Mouse (Mus musculus) layer of hippocampus, postnatal 36 days (tissue): ENCODE measurements at regions not wholly inside any gene's neighbourhood (a gene's known extent, or its start where the extent isn't known, plus 50 kb on each side); places are given as distances from the start of the nearest gene placed in this dataset.

Experiments used
- DNase-seq, 2 experiments: peaks; one replicate each; pipeline ENCODE4 v3.0.0; 2022

DNA sequence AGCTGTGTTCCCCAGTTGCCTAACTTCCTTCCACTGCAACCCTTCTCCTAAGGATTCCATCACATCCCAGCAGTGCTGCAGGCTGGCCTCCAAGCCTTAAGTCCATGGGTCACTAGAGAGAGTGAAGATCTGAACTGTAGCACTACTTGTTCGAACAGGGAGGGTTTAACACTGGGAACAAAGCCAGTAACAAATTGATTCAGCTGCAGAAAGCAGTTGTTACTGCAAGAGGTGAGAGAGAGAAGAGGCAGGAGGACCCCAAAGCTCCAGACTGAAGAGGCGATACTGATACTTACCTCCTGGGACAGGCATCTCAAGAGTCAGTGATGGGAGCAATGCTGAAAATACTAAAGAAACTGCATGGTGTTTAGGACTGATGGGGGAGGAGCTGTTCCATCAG, 600.1 kb upstream of the Cdh5 start:
- DNase-seq = no peak

DNA sequence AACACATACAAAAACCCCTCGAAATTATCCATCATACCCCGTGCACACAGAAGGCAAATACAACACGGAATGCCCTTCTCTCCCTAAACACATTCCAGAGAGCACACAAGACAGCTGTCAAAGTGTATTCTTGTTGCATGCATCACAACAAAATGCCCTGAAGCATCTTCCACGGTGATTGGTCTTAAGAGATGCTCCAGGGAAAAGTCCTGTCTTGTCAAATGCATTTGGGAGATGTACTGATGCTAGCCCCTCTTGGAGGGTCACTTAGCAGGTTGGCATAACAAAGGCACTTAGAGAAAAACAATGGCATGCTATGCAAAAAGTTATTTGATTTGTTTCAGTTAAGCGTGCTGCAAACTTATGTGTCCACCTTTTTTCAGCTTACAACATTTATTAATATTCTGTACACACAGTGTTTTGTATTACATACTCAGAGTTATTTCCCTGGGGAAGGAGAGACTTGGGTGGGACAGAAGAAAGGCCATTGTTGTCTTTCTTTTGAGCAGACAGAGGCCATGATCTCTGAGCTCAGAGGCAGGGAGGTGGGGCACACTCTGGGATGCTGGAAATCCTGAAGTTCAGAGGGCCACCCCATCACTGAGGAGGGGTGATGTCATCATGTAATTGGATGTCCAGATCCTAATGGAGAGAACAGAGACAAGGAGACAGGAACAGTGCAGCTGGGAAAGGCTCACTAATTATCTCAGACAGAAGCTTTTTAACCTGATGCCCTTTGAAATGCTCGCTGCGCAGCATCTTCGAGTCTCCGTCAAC, 598.2 kb upstream of the Cdh5 start:
- DNase-seq = no peak

DNA sequence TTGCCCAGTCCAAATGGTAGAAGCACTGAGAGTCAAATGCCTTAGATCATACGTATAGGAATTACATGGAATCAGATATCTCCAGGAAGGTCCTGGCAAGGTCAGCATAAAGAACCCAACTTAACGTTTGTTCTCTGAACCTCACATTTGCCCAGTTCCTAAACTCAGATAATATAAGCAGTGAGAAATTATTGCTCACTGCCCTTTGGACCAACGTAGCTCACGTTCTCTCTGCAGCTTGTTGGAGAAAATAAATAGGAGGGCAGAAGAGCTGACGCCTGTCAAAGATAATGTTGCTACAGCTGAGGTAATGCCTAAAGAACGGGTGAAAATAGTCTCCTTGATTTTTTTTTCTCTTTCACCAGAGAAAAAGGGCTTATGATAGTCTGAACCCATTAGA, 595.1 kb upstream of the Cdh5 start:
- no peak for DNase-seq

DNA sequence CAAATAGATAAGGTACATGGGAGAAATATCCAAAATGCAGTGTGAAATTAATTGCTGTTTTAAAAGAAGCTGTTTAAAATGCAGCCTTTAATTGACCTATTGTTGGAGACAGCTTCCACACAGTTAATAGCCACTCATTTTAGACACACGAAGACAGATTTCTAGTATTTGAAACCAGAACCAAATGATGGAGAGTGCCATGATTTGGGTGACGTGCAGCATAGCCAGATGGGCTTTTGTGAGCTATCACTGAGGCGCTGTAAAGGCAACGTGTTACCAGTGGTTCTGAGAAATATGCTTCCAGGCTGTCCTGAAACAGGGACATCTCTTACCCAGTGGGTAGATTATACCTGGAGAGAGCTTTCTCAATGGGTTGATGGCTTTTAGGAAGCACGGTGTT, 594.4 kb upstream of the Cdh5 start:
- DNase-seq = no peak

DNA sequence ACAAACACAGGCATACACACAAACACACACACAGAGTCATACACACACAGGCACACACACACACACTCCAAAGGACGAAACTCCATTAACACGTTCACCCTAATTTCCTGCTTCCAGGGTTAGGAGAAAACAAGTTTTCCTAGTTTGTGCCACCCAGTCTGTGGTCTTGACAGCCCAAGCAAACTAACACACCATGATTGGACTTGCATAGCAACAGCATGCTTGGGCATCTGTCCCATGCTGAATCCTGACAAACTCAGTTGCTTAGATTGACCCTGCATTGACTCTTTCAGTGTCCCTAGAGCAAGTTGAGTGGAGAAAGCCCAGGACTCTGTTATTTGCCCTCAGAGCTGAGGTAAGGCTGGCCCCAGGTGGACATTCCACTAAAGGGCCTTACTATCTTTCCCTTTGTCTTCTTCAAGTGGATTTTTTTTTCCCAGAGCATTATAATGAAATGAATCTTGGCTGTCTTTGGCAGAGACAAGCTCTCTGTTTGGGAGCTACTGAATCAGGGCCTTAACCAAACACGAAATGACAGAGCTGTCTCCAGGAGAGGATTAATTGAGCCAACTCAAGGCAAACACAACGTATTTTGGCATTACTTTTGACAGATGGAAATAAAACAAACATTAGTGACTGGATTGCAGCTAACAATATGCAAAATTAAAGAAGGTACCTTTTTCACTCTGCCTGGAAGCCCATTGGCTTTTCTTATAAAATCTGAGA, 581.1 kb upstream of the Cdh5 start:
- no peak for DNase-seq

DNA sequence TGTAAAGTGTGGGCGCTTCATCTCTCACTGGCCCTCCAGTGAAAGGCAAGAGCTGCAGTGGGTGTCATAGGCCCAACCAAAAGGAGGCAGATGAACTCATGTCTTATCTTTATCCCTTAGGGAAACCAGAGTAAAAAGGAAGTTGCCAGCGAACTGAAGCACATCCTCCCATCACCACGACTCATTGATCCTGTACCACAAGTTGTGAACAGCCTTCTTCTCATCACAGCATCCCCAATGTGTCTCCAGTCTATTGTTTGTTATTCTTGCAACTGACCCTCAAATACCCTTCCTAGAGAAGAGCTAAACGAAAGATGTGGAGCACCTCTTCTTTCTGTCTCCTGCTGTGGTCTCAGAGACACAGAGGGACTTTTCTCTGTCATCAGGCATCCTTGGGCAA, 570.5 kb upstream of the Cdh5 start:
- DNase-seq = no peak

DNA sequence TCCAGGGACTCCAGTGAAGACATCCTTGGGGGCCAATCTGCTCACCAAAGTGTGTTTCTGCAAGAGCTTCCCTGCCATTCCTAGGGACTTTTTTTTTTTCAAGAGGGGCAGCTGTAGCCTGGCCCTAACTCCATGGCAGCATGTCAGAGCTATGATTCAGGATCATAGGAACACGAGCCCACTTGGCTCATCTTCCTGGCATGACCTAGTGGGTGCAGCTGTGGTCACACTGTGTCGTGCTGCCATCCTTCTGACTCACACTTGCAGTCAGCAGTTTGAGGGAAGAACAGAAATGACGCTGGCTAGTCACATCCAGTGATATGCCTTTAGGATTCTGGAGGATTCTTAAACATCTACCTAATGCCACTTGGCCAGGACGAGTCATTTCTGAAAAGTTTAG, 566.5 kb upstream of the Cdh5 start:
- DNase-seq = peak in 1 of 2 experiments; percentile 9

DNA sequence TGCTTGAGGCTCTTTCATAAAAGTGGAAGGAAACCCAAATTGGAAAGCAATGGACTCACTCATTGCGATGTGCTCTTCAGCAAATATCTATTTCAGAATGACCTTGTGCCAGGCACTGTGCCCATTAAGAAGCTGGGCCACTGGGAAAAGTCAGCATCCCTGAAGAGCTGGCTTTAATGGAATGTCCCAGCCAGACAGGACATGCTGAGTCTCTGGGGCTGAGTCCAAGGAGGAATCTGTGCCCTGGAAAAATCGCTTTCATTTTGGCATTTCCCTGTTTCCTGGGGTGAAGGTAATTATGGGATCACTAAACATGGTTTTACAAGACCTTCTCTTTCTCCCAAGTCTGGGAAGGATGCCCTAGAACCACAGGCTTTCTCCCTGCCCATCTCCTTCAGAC, 564.6 kb upstream of the Cdh5 start:
- DNase-seq = no peak

DNA sequence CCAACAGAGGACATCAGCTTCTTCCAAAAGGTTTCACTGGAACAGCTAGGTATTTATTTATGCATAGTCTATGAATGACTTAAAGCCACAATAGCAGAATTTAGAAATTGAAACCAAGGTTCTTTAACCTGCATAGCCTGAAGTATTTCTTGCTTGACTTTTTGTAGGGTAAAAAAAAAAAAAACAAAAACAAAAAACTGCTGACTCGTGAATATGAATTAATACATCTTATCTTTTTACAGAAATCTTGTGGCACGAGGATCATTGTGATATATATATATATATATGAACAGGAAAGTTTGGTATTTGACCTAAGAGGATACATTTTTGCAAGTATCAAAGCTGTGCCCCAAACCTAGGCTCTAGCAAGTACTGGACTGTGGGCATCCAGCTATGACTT, 559.5 kb upstream of the Cdh5 start:
- DNase-seq = no peak

DNA sequence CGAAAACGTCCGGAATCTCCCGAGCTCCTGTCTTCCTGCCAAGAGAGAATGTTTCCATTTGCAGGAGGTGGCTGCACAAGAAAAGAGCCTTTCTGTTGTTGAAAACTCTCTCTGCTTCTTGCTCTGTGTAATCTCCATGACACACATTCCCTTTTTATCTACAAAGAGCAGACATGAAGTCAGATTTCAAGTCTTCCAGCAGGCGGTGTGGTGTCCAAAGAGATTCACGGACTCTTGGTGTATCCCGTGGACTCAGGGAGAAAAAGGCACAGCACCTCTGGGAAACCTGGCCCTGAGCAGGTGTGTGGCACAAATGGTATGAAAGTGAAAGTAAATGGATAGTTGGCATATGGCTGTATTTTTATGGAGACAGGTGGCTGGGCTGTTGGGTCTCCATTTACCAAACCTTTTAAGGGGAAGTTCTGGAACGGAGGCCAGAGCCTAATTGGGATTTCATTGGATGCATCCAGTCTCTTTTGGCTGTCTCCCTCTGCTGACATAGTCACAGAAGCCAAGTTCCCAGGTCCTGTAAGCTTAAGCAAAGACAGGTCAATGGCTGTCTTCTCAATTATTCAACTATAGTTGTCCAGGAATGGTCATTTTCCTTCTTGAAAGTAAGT, 549.4 kb upstream of the Cdh5 start:
- DNase-seq = peak; percentile 7 to 17

DNA sequence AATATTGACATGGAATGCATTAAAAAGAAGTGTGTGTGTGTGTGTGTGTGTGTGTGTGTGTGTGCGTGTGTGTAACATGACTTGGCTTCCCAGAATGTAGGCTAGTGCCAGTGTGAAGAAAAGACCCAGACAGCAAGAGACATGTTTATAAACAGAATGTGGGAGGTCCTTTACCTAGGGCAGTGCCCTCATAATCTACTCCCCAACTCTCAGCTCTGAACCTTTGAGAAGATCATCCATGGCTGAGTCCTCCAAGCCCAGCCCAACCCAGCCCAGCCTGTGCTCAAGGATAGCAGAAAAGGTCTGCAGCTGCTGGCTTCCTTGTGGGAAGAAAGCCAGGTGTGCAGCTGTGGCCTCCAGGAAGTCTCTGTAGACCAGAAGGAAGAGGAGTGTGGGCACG, 539.8 kb upstream of the Cdh5 start:
- DNase-seq = no peak

DNA sequence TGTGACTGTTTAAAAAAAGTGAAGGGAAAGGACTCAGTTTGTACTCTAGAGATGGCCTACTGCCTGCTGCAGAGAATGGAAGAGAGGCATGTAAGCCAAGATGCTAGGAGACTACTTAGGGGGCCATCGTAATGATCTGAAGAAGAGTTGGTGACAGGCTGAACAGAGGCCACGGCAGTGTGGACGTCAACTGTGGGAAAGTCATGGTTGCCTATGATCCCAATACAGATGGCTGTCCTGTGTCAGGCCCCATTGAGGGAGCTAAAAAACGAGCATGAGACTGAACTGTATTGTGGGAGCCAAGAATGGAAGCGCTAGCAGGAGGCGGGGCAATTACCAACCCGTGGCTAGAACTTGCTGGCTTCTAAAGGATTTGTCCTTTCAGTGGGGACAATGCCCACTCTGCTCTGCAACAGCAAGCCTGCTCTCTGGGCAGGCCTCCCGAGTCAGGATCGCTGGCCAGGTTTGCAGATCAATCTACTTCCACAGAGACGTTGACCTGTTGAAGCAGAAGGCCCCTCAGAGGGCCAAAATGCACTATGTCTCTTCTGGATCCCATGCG, 530.5 kb upstream of the Cdh5 start:
- DNase-seq = no peak

DNA sequence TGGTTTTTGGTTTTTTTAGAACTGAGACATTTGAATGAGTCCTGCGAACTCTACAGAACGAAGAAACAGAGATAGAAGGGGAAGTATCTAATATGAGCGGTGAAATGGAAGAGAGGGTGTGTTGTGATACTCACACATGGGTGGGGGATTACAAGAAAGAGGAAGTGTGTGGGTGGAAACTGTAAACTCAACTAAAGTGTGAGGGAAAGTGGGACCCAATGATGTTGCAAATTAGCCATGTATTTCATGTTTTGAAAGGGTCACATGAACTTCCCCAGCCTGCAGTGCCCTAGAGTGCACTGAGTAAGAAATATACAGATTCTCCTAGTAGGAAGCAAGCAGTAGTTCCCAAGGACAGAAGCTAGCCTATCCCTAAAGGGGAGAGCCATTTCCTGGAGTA, 524.3 kb upstream of the Cdh5 start:
- no peak for DNase-seq

DNA sequence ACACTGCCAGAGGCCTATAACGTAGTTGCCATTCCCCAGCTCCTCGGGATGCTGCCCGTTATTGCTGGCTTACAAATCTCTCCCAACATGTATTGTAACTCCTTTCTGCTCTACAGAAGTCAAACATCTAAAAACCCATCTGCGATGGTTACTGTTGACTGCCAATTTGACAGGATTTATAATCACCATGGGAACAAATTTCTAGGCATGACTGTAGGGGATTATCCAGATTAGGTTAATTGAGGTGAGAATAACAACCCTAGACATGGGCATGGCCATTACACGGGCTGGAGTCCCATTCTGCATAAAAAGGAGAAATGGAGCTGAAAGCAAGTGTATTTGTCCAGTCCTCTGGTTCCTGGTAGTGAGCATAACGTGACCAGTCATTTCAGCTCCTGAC, 523.4 kb upstream of the Cdh5 start:
- no peak for DNase-seq

DNA sequence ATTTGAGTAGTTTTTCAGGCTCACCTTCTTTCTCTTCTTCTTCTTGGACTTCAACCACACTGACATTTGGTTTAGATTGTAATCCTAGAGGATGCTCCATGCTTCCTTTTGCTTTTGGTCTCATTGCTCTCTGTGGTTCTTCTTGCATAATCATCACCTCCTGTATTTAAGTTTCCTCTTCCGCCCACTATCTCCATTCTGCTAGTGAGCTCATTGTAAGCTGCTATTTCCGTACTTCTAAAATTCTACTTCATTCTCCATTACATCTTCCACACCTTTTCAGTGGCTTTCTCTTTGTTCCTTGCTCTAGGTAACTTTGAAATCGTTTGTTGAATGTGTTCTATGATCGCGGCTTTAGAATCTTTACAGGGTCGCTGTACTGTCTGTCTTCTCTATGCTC, 493.1 kb upstream of the Cdh5 start:
- no peak for DNase-seq

DNA sequence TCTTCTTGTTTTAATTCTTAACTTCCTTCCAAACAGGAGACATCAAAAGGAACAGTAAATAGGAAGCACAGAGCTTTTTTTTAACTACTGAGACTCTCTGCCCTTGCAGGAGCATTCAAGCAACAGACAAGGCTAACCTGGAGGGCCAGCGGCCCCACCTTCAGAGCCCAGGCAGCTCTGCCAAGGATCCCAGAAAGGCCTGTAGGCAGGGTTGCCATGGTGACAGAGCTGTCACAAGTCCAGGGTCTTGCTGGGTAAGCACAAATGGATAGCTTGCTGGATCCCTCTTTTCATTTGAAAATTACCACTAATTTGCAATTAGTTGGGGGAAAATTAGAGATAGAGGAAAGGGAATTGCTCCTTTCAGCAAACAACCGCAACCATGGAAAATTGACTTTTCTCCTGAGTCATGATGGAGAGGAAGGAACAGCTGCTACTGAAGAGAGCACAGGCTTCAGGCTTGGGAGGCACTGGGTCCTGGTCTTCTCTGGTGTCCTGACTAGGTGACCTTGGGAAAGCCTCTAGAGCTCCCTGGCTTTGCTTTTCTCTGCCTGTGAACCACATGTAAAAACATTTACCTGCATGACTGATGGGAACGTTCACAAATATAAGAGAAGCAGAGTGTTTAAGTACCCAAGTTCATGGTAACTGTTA, 477.5 kb upstream of the Cdh5 start:
- DNase-seq = peak; percentile 40 to 56

DNA sequence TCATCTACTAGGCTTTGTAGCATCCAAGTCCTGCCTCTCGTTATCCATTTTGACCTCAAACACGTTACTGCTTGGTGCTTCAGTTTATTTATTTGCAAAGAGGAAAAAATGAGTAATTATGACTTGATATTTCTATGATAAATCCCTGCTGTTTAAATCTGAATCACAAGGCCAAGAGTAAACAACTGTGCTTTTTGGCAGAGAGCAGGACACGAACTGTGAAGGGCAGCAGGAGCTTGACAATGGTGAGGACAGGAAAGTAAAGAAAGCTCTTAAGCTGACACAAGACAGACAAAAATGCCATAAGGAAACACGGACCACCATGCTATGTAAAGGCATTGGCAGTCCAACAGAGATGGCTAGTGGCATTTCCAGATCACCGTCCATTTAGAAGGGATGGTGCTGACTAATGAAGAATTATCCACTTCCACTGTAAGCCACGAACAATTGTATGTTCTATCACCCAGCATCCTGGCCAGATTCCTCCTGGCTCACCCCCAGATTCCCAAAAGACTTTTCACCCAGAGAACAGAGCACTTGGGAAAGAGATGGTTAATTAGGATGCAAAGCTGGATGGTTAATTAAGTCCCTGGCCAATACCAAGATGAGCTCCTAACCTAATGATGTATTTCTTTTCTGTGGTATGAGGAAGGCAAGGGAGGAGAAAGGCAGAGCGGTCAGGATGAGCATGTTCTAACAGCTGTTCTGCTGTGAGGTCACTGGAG, 476.1 kb upstream of the Cdh5 start:
- DNase-seq = no peak

DNA sequence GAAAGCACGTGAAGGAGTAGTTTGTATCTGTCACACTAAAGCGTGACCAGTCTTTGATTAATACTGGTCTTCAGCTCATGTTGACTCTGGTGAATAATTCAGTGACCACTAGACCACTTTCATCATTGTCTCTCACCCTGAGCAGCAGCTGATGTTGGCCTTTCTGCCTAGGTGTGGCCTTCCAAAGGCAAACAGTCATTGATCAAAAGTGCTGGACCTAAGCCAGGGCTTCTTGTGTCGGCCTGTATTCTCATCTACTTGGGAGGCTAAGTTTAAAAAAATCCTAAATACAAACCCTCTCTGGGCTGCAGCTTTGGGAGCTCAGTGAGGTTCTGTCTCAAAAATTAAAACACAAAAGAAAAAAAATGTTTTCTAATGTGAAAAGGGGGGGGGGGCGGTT, 475.0 kb upstream of the Cdh5 start:
- DNase-seq = no peak

DNA sequence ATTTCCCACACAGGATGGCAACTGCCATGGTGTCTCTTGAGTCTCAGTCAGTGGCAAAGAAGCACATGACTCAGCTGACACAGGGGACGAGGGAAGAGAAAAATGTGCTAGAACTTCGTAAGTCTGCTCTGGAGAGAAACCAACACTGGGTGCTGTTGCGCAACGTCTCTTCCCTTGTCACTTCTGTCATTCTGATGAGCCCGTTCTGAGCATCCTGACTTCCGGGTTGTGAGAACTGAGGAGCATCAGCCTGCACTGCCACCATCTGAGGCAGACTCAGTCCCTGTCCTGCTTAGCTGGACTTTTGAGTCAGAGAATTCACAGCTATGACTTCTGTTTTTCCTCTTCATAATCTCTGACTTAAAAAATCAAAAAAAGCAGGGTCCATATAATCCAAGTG, 468.9 kb upstream of the Cdh5 start:
- no peak for DNase-seq

DNA sequence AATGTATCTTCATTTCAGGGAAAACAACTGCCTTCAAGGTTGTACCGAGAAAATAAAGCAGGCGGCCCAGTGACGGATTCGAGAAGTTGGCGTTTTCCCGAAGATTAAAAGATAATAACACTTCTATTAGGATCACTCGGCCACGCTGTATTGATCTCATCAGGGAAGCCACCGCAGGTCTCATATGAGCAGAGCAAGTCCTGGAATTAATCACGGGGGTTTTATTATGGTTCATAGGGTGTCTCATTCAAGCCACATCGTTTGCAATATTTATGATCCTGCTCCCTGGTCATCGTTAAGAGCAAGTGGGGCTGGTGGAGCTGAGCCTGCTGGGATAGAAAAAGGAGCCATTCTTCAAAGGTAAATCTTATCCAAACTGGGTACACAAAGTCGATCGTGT, 466.5 kb upstream of the Cdh5 start:
- DNase-seq = no peak

DNA sequence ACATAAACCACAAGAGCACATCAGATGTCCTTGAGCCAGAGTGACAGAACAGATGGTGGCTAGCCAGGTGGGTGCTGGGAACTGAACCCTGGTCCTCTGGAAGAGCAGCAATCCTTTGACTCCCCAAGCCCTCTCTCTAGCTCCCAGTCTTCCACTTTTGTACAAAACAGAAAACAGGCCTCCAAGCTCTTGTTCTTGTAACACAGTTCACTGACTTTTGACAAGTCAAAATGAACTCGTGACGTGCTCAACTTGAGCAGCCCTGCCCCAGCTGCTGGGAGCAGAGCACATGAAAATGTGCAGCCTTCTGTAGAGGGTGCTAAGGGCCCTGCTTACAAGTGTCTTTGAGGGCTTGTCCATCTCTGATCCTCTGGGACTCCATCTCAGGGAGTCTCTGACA, 457.8 kb upstream of the Cdh5 start:
- no peak for DNase-seq

DNA sequence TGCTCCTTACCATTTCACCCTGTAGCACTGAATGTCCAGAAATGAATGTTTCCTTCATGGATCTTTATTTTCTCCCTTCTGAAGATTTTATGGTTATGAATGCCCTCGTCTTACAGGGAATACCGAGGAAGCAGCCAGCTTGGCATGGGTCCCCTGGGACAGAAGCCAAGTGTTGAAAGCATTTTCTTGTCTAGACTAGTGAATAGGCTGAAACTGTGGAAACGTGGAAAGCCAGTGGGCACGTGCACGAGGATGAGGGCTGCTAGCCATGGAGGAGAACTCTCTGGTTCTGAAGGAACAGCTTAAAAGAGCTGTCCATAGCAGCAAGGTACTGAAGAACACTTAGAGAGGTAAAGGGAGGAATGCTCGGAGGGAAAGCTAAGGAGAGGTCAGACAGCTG, 457.3 kb upstream of the Cdh5 start:
- DNase-seq = peak; percentile 24 to 32
